8 mouse cellular contexts compared by ENCODE assay signal in the genomic region with DNA sequence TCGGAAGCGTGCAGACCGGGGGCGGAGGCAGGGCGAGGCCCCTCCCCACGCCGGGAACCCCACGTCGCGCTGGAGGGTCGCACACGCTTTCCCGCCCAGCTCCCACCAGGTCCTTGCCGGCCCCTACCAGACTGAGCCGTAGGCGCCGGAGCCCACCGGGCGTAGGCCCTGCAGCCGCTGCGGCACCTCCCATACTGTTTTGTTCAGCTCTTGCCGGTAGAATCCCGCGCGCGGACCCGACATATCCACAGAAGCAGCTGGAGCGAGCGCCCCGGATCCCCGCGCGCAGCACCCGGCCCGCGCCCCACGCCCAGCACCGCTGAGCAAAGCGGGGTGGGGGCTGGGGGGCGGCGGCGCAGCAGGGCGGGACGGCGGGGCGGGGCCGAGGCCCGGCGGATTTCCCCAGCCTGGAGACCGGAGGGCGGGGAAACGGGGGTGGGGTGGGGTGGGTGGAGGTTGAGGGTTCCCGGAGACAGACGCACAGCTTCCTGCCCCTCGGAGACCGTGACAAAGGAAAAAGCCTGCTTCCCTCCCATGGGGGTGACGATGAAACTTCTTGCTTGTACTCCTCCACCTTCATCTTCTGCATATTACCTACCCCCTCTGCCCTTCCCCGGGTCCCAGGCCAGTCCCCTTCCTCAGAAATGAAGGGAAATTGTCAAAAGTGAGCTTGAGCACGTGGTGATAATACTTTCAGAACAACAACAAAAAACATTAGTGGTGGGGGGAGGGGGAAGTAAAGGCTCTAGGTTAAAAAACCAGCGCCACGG. TPM values are rescaled to one million over a fixed set of nuclear protein-coding genes. Genes with fewer than 3 reads are reported as not detected.
DNase-seq lines count a peak whose midpoint lies in the region; ATAC-seq and TF ChIP-seq lines count a peak whose summit lies in the region.

A gene (minus strand): TSS at position 358 of the 770 bp plus-strand sequence.

- H3K4me3 ChIP-seq in heart, adult 2 months = peak within 1 kb of the TSS; percentile 80
- peak within 1 kb of the TSS; percentile 64 for H3K4me3 ChIP-seq in liver, embryonic 12.5 days

- no peak for TF ChIP-seq EP300 in heart, adult 2 months (IDR thresholded peaks at IDR 0.05; ENCODE audit: insufficient read depth, low read depth, low read length)

- H3K4me1 ChIP-seq in heart, adult 2 months (ENCODE audit: control insufficient read depth, insufficient read depth, low read length) = peaks cover 6% of the 10 kb centered on the region
- H3K4me1 ChIP-seq in liver, embryonic 12.5 days = peaks cover 22% of the 10 kb centered on the region

- no peaks in the 10 kb centered on the region for H3K79me2 ChIP-seq in heart, adult 2 months (replicated peaks; ENCODE audit: control insufficient read depth, insufficient read depth, low read length)

- no peak for TF ChIP-seq CTCF in heart, adult 2 months (IDR thresholded peaks at IDR 0.05)

- H3K27ac ChIP-seq in heart, adult 2 months = peak within 1 kb of the TSS; percentile 80
- no peak within 1 kb of the TSS for H3K27ac ChIP-seq in liver, embryonic 12.5 days

- no peaks in the 10 kb centered on the region for H3K36me3 ChIP-seq in heart, adult 2 months (ENCODE audit: control insufficient read depth, insufficient read depth, low read length)
- H3K36me3 ChIP-seq in liver, embryonic 12.5 days = peaks cover 2% of the 10 kb centered on the region; the same call in 1 of the 2 replicates

- peak within 1 kb of the TSS; percentile 78 for H3K9ac ChIP-seq in heart, adult 2 months (ENCODE audit: low read depth, low read length)
- H3K9ac ChIP-seq in liver, embryonic 12.5 days = peak within 1 kb of the TSS; percentile 48; the same call in 1 of the 2 replicates

- DNase-seq in cerebellum, postnatal 36 days = peak; percentile 41 to 45
- no peak for DNase-seq in cerebellum, adult 8-10 months
- peak; percentile 46 for DNase-seq in adrenal gland, postnatal 25 days
- peak; percentile 72 to 75 for DNase-seq in heart, adult 2 months
- DNase-seq in kidney, adult 8-10 months = peak; percentile 29 to 45
- DNase-seq in neural tube, embryonic 10.5 days (ENCODE audit: extremely low spot score, low spot score) = peak; percentile 68
- DNase-seq in ovary, postnatal 14 days (ENCODE audit: low spot score) = no peak

- H3K4me2 ChIP-seq in liver, embryonic 12.5 days = peak within 1 kb of the TSS; percentile 87

- intact Hi-C loops in heart, adult 2 months (cut with DNase I) = loop anchor here (10.0 kb wide), 1 partner anchor 225 kb away; a partner anchor contains a TSS

- under 1% methylated on average over 61 of the region's 61 CpGs for WGBS in heart, adult 2 months
- 1% methylated on average over 58 of the region's 61 CpGs for WGBS in liver, embryonic 12.5 days (ENCODE audit: insufficient replicate concordance)

- H3K9me3 ChIP-seq in liver, embryonic 12.5 days (replicated peaks) = no peaks in the 10 kb centered on the region

- no peak for TF ChIP-seq POLR2A in heart, adult 2 months (IDR thresholded peaks at IDR 0.05; ENCODE audit: insufficient read depth, low read depth, low read length)

- H3K27me3 ChIP-seq in heart, adult 2 months (ENCODE audit: control insufficient read depth, insufficient read depth, low read length) = no peaks in the 10 kb centered on the region
- H3K27me3 ChIP-seq in liver, embryonic 12.5 days (replicated peaks) = peaks cover 71% of the 10 kb centered on the region

- ATAC-seq in liver, embryonic 12.5 days = peak; percentile 45; the same call in 1 of the 2 replicates

RNA-seq across cellular contexts. Expression of the gene that starts here (rescaled TPM):
- total RNA-seq in adrenal gland, postnatal 25 days (2021) = 4.1 and 6.1 TPM in 2 replicates
- total RNA-seq in heart, adult 2 months (2021) = 1 to 10 TPM; 1.9 to 2.0 TPM
- 4.7 and 5.2 TPM in 2 replicates for polyA plus RNA-seq in heart, adult 2 months (2012; rRNA removed)
- polyA plus RNA-seq in liver, embryonic 12.5 days (2016; fragmentation: Nextera tagmentation; extraction: Ambion mirVana) = 1.8 TPM in 2 replicates

Comparison
In these comparisons a context has a peak if more than half of its experiments do, and no peak if none do; other contexts are left out.
1. DNase-seq: peak in cerebellum, postnatal 36 days (2 of 2), adrenal gland, postnatal 25 days (single experiment), heart, adult 2 months (2 of 2), kidney, adult 8-10 months (2 of 2) and neural tube, embryonic 10.5 days (single experiment); none in cerebellum, adult 8-10 months (single experiment) and ovary, postnatal 14 days (single experiment).